Mouse (Mus musculus): ENCODE data around the gene Ubl3. TPM values are rescaled to one million over a fixed set of nuclear protein-coding genes. Genes with fewer than 3 reads are reported as not detected.

Gene Ubl3
- polyA plus RNA-seq, 1 experiment from 2014 or later, result 71.8 TPM

DNA sequence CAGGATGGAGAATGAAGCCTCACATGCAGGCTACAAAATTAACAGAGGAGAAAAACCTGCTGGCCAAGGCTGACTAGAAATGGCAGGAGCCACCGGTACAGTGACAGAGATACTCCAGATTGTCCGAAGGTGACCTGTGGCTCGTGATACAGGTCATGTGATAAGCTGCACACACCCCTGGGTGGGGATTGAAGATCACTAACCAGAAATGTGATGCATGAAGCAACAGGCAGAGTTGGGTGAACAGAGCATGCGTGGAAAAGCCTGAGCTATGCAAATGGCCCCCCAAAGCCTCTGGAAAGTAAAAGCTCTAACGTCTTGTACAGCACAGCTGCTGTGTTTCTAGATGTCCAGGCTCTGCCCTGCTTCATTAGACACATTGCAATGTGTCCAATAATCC is 3.9 kb upstream of the Ubl3 start:
- H3K4me3 ChIP-seq, result no peak overlapping the region
- no peak overlapping the region for H3K27ac ChIP-seq
- peaks cover 28% of the 10 kb centered on the region for H3K4me1 ChIP-seq (replicated peaks)
- H3K36me3 ChIP-seq, result no peaks in the 10 kb centered on the region
- no peaks in the 10 kb centered on the region for H3K9me3 ChIP-seq
- DNase-seq (ENCODE audit: low spot score), result no peak
- peaks cover 14% of the 10 kb centered on the region for H3K27me3 ChIP-seq (ENCODE audit: insufficient read depth, poor library complexity, severe bottlenecking)
- WGBS, result 83% methylated on average over 5 of the region's 5 CpGs

DNA sequence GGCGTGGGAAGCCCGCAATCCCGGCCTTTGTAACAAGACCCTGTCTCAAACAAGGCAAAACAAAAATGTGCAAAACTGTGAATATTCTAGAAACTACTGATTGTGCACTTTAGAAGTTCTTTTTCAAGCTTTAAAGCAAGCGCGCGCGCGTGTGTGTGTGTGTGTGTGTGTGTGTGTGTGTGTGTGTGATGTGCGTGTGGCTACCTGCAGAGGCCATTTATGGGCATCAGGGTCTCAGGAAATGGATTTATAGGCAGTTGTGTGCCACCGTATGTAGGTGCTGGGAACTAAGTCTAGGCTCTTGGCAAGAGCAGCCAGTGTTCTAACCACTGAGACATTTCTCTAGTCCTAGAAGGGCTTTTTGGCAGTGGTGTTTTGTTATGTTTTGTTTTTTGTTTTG is 2.6 kb upstream of the Ubl3 start:
- Histone ChIP-seq H3K27me3 (ENCODE audit: insufficient read depth, poor library complexity, severe bottlenecking) (peaks cover 14% of the 10 kb centered on the region), H3K9me3 (no peaks in the 10 kb centered on the region), H3K36me3 (no peaks in the 10 kb centered on the region), H3K4me3 (peak overlapping the region; percentile 45), H3K4me1 (replicated peaks) (peaks cover 38% of the 10 kb centered on the region), H3K27ac (peak overlapping the region; percentile 66; the same call in 1 of the 2 replicates)
- 73% methylated on average over 10 of the region's 10 CpGs for WGBS
- DNase-seq (ENCODE audit: low spot score), result no peak

DNA sequence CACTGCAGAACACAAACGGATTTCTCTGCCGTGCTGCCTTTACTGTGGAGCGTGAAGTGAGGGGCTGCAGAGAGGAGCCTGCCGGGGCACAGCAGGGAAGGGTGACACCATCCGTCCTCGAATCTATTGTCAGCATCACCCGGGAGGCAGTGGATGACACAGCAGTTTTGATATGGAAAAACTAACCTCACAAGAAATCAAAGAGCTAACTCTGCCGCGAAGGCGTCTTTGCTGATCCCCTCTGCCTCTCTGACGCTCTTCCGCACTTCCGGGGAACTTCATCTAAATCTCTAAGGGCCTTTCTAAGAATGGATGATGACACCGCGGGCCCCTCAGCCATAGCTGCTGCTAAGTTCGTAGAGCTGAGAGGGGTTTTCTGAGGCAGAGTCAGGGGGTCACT is 2.1 kb upstream of the Ubl3 start:
- Histone ChIP-seq H3K27me3 (ENCODE audit: insufficient read depth, poor library complexity, severe bottlenecking) (peaks cover 14% of the 10 kb centered on the region), H3K27ac (peak overlapping the region; percentile 66; the same call in 1 of the 2 replicates), H3K9me3 (no peaks in the 10 kb centered on the region), H3K4me3 (peak overlapping the region; percentile 45), H3K4me1 (replicated peaks) (peaks cover 42% of the 10 kb centered on the region), H3K36me3 (no peaks in the 10 kb centered on the region)
- DNase-seq (ENCODE audit: low spot score), result peak; percentile 20
- WGBS, result 2% methylated on average over 16 of the region's 16 CpGs

DNA sequence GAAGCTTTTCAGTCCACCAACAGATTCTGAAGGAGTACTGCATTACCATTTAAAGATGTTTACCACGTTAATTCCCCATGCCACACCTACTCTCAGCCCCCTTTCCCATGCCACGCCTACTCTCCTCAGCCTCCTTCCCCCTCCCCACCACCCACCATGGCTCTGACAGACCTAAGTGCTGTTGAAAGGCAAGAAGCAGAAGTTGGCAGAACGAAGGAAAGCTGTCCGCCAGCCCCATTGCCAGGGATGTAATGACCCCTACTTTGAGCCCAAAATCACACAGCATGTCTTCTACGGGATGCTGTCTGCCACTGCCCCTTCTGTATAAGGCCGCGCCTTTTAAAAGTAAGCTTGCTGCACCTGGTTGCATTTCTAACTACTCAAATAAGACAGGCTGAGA is 1.7 kb upstream of the Ubl3 start:
- 10% methylated on average over 7 of the region's 7 CpGs for WGBS
- Histone ChIP-seq H3K36me3 (no peaks in the 10 kb centered on the region), H3K27me3 (ENCODE audit: insufficient read depth, poor library complexity, severe bottlenecking) (peaks cover 14% of the 10 kb centered on the region), H3K27ac (peak overlapping the region; percentile 66), H3K4me3 (peak overlapping the region; percentile 45), H3K4me1 (replicated peaks) (peaks cover 47% of the 10 kb centered on the region), H3K9me3 (no peaks in the 10 kb centered on the region)
- no peak for DNase-seq (ENCODE audit: low spot score)

GRCm38 (mm10) chr5:148553723-148554122 is 1.1 kb upstream of the Ubl3 start:
- 24% methylated on average over 14 of the region's 14 CpGs for WGBS
- H3K27me3 ChIP-seq (ENCODE audit: insufficient read depth, poor library complexity, severe bottlenecking), result peaks cover 14% of the 10 kb centered on the region
- no peak overlapping the region for H3K4me3 ChIP-seq
- no peak overlapping the region for H3K27ac ChIP-seq
- peaks cover 52% of the 10 kb centered on the region for H3K4me1 ChIP-seq (replicated peaks)
- DNase-seq (ENCODE audit: low spot score), result no peak
- H3K36me3 ChIP-seq, result no peaks in the 10 kb centered on the region
- no peaks in the 10 kb centered on the region for H3K9me3 ChIP-seq

DNA sequence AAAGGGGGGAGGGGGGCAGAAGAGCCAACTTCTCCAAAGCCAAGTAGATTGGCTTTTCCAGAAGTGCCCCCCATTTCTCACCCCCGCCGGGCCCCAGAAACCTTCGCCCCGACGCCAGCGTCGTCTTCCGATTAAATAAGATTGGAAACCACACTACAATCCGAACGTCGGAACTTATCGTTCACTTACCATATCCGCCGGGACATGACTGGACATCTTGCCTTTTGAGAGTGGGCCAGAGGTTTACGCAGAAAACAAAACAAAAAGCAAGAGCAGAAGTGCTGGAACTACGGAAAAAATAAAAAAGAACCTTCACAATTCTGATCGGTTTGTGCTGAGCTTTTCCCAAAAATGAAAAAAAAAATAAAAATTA is 839 bp downstream of the Ubl3 start:
- DNase-seq (ENCODE audit: low spot score), result no peak
- under 1% methylated on average over 17 of the region's 17 CpGs for WGBS
- H3K4me1 ChIP-seq (replicated peaks), result peaks cover 70% of the 10 kb centered on the region
- H3K36me3 ChIP-seq, result no peaks in the 10 kb centered on the region
- H3K9me3 ChIP-seq, result no peaks in the 10 kb centered on the region
- peaks cover 14% of the 10 kb centered on the region for H3K27me3 ChIP-seq (ENCODE audit: insufficient read depth, poor library complexity, severe bottlenecking)
- H3K4me3 ChIP-seq, result peak overlapping the region; percentile 78
- H3K27ac ChIP-seq, result peak overlapping the region; percentile 97

DNA sequence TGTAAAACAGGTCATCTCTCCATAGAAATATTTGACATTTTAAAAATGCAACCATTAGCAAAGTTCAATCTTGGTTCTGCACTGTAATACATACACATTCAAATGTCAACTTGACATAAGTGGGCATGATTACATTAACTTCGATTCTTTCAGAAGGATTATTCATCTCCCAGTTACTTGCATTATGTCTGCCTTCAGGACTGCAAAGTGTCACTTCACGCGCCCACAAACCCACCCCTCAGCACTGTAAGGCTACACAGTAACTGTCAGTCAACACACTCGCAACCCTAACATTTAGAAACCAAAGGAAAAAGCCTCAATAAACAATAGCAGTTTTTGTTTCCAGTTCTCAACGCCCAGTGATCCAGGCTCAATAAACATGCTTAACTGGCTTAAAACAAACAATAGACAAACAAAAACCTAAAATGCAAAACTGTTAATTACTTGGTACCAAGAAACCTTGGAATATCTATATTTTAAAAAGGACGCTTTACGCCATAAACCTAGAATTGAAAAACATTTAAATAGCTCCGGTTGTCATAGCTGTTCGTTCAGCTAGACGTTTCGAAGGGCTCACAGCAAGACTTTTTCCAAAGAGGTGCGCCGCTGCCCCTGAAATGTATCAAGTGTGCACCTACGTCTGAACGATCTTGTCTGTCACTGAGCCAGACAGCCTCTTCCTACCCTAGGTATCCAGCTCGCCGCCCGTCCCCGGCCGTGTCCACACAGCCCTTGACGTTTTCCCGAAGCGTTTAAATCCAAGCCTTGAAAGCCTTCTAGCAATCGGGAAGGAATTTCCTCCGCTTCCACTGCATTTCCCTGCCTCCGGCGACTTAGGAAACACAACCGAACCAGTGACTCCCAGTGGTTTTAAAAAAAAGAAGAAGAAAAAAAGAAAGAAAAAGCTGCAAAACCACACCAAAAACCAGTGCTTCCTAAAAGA is 1.5 kb downstream of the Ubl3 start:
- DNase-seq (ENCODE audit: low spot score), result peak; percentile 44
- Histone ChIP-seq H3K27ac (peak overlapping the region; percentile 97), H3K27me3 (ENCODE audit: insufficient read depth, poor library complexity, severe bottlenecking) (peaks cover 14% of the 10 kb centered on the region), H3K4me1 (replicated peaks) (peaks cover 72% of the 10 kb centered on the region), H3K36me3 (no peaks in the 10 kb centered on the region), H3K9me3 (no peaks in the 10 kb centered on the region), H3K4me3 (peak overlapping the region; percentile 78)
- WGBS, result 1% methylated on average over 28 of the region's 28 CpGs

DNA sequence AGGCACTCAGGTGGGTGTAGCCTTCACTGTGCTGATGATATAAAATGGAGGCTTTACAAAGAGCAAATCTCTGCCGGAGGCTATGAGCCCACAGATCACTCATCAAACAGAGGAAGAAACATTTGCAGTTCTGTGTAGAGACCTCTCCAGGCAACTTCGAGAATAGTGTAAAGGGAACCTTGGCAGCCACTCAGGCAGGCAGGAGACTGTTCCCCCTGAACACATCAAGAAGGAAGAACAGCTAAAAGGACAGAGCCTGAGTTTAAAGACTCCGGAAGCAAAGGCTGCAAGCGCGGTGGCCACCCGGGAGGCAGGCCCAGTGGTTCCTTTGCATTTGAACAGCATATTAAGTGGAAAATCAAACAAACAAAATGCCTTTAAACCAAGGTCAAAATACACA is 2.2 kb downstream of the Ubl3 start:
- H3K36me3 ChIP-seq, result no peaks in the 10 kb centered on the region
- no peaks in the 10 kb centered on the region for H3K9me3 ChIP-seq
- WGBS, result 1% methylated on average over 6 of the region's 6 CpGs
- peak overlapping the region; percentile 78 for H3K4me3 ChIP-seq
- DNase-seq (ENCODE audit: low spot score), result peak; percentile 35
- H3K4me1 ChIP-seq (replicated peaks), result peaks cover 72% of the 10 kb centered on the region
- no peak overlapping the region; the same call in 1 of the 2 replicates for H3K27ac ChIP-seq
- H3K27me3 ChIP-seq (ENCODE audit: insufficient read depth, poor library complexity, severe bottlenecking), result peaks cover 14% of the 10 kb centered on the region

DNA sequence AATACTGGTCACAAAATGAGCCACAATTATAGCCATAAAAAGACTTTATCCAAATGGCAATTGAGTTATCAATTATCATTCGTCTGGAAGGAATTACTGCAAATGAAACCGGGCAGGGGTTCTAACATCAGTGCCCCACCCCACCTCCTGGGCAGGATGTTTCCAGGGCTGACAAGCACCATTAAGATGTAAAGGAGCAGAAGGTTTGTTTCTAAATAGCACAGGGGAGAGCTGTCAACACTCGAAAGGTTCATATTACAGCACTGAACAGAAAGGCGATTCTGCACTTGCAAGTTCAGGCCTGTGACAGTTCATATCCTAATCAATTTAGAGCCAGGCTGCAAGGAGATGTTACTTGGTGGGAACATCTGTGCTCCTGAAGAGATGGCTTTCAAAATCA is 3.3 kb downstream of the Ubl3 start:
- peaks cover 63% of the 10 kb centered on the region for H3K4me1 ChIP-seq (replicated peaks)
- peaks cover 11% of the 10 kb centered on the region for H3K27me3 ChIP-seq (ENCODE audit: insufficient read depth, poor library complexity, severe bottlenecking)
- H3K4me3 ChIP-seq, result peak overlapping the region; percentile 78
- no peak for DNase-seq (ENCODE audit: low spot score)
- WGBS, result 7% methylated on average over 4 of the region's 4 CpGs
- no peaks in the 10 kb centered on the region for H3K9me3 ChIP-seq
- H3K36me3 ChIP-seq, result no peaks in the 10 kb centered on the region
- no peak overlapping the region for H3K27ac ChIP-seq

- 66% methylated on average over 9 of the region's 9 CpGs for WGBS
- peaks cover 3% of the 10 kb centered on the region for H3K27me3 ChIP-seq (ENCODE audit: insufficient read depth, poor library complexity, severe bottlenecking)
- H3K36me3 ChIP-seq, result no peaks in the 10 kb centered on the region
- no peak for DNase-seq (ENCODE audit: low spot score)
- no peak overlapping the region for H3K4me3 ChIP-seq
- H3K4me1 ChIP-seq (replicated peaks), result peaks cover 56% of the 10 kb centered on the region
- H3K27ac ChIP-seq, result no peak overlapping the region
- H3K9me3 ChIP-seq, result no peaks in the 10 kb centered on the region
Observed at GRCm38 (mm10) chr5:148548568-148548967, 4.0 kb downstream of the Ubl3 start.

- Histone ChIP-seq H3K27ac (no peak overlapping the region), H3K4me3 (no peak overlapping the region), H3K36me3 (no peaks in the 10 kb centered on the region), H3K9me3 (no peaks in the 10 kb centered on the region), H3K4me1 (replicated peaks) (peaks cover 50% of the 10 kb centered on the region), H3K27me3 (ENCODE audit: insufficient read depth, poor library complexity, severe bottlenecking) (no peaks in the 10 kb centered on the region)
- WGBS, result 54% methylated on average over 10 of the region's 10 CpGs
- no peak for DNase-seq (ENCODE audit: low spot score)
Observed at GRCm38 (mm10) chr5:148547870-148548456, 4.6 kb downstream of the Ubl3 start.

DNA sequence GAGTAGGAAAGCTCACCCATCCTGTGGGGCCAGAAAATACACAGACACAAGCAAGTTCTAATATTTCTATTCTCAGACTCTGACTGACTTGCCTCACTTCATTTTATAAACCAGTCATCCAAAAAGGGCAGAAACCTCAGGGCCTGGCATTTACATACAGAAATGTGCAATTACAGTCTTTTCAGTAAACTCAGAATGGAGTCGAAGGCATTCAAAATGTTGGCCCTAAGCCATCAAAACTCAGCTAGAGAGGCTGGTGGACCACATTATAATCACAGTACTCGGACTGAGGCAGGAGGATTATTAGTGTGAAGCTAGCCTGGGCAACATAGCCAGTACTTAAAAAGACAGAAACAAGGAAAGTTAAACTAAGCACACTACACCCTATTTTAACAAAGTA is 5.6 kb downstream of the Ubl3 start:
- H3K27ac ChIP-seq, result no peak overlapping the region
- H3K4me1 ChIP-seq (replicated peaks), result peaks cover 48% of the 10 kb centered on the region
- DNase-seq (ENCODE audit: low spot score), result no peak
- no peaks in the 10 kb centered on the region for H3K27me3 ChIP-seq (ENCODE audit: insufficient read depth, poor library complexity, severe bottlenecking)
- 86% methylated on average over 2 of the region's 2 CpGs for WGBS
- H3K36me3 ChIP-seq, result no peaks in the 10 kb centered on the region
- H3K4me3 ChIP-seq, result no peak overlapping the region
- H3K9me3 ChIP-seq, result no peaks in the 10 kb centered on the region

GRCm38 (mm10) chr5:148544733-148545132 is 7.9 kb downstream of the Ubl3 start:
- no peaks in the 10 kb centered on the region for H3K27me3 ChIP-seq (ENCODE audit: insufficient read depth, poor library complexity, severe bottlenecking)
- H3K27ac ChIP-seq, result no peak overlapping the region
- peaks cover 40% of the 10 kb centered on the region for H3K4me1 ChIP-seq (replicated peaks)
- no peaks in the 10 kb centered on the region for H3K9me3 ChIP-seq
- 94% methylated on average over 2 of the region's 2 CpGs for WGBS
- H3K4me3 ChIP-seq, result no peak overlapping the region
- H3K36me3 ChIP-seq, result no peaks in the 10 kb centered on the region
- DNase-seq (ENCODE audit: low spot score), result no peak
